Mouse (Mus musculus): ENCODE data around the gene Tmem30c. TPM values are rescaled to one million over a fixed set of nuclear protein-coding genes. Genes with fewer than 3 reads are reported as not detected.

The Tmem30c gene
- polyA plus RNA-seq, 1 experiment from 2014 or later: not detected

GRCm38 (mm10) chr16:57317127-57317526 is 24.5 kb upstream of the Tmem30c start:
- no peak overlapping the region for H3K27ac ChIP-seq
- no peak for ATAC-seq
- H3K9ac ChIP-seq: no peak overlapping the region
- WGBS (ENCODE audit: insufficient replicate concordance): 40% methylated on average over 4 of the region's 4 CpGs
- H3K9me3 ChIP-seq (replicated peaks): no peaks in the 10 kb centered on the region
- no peak overlapping the region for H3K4me2 ChIP-seq
- H3K4me1 ChIP-seq: no peaks in the 10 kb centered on the region
- no peak overlapping the region for H3K4me3 ChIP-seq
- H3K36me3 ChIP-seq: no peaks in the 10 kb centered on the region
- H3K27me3 ChIP-seq (replicated peaks): no peaks in the 10 kb centered on the region

DNA sequence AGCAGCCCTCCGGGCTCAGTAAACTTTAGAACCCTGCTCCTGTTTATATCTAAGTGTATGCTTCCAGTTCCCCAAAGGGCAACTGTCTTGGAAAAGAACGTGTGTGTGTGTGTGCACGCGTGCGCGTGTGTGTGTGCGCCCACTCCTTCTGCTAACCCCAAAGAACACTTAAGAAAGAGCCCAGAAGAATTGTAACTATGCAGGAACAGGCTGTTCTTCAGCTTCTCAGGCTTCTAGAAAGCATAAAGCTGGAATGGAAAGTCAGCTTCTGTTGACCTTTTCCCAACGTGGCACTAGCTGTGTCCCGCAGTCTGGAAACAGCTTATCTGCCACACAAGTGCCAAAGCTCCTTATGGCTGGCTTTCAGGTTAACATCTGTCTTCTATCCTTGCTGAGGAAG is 22.4 kb upstream of the Tmem30c start:
- no peak overlapping the region for H3K27ac ChIP-seq
- H3K9ac ChIP-seq: no peak overlapping the region
- H3K4me1 ChIP-seq: no peaks in the 10 kb centered on the region
- no peaks in the 10 kb centered on the region for H3K9me3 ChIP-seq (replicated peaks)
- no peak overlapping the region for H3K4me2 ChIP-seq
- no peaks in the 10 kb centered on the region for H3K27me3 ChIP-seq (replicated peaks)
- H3K36me3 ChIP-seq: peaks cover 3% of the 10 kb centered on the region; the same call in 1 of the 2 replicates
- 84% methylated on average over 9 of the region's 9 CpGs for WGBS (ENCODE audit: insufficient replicate concordance)
- no peak for ATAC-seq
- H3K4me3 ChIP-seq: no peak overlapping the region

DNA sequence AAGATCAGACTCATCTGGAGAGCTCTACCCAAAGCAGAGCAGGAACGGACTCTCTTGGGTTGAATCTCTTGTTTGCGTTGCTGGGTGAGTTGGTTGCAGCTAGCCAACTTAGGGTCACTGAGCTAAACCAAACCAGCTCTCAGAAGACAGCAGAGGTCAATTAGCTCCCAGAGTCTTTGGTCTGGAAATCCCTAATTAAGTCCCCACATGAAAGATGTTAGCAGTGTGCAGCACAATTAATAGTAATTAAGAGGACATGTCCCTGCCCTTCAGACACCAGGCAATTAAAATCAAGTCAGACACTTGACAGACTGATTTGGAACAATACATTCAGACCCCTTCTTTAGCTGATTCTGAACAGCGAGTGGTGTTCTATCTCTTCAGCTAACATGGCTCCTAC is 21.6 kb upstream of the Tmem30c start:
- no peak overlapping the region for H3K4me3 ChIP-seq
- H3K27me3 ChIP-seq (replicated peaks): no peaks in the 10 kb centered on the region
- H3K9me3 ChIP-seq (replicated peaks): no peaks in the 10 kb centered on the region
- no peak overlapping the region for H3K27ac ChIP-seq
- no peak overlapping the region for H3K4me2 ChIP-seq
- H3K9ac ChIP-seq: no peak overlapping the region
- 75% methylated on average over 3 of the region's 3 CpGs for WGBS (ENCODE audit: insufficient replicate concordance)
- H3K4me1 ChIP-seq: no peaks in the 10 kb centered on the region
- peaks cover 3% of the 10 kb centered on the region; the same call in 1 of the 2 replicates for H3K36me3 ChIP-seq
- no peak for ATAC-seq

- H3K27me3 ChIP-seq (replicated peaks): no peaks in the 10 kb centered on the region
- ATAC-seq: no peak
- peaks cover 3% of the 10 kb centered on the region; the same call in 1 of the 2 replicates for H3K36me3 ChIP-seq
- no peaks in the 10 kb centered on the region for H3K4me1 ChIP-seq
- H3K27ac ChIP-seq: no peak overlapping the region
- H3K4me2 ChIP-seq: no peak overlapping the region
- H3K9ac ChIP-seq: no peak overlapping the region
- no peaks in the 10 kb centered on the region for H3K9me3 ChIP-seq (replicated peaks)
- WGBS (ENCODE audit: insufficient replicate concordance): 75% methylated on average over 3 of the region's 3 CpGs
- H3K4me3 ChIP-seq: no peak overlapping the region
Measured at GRCm38 (mm10) chr16:57313487-57313886, 20.8 kb upstream of the Tmem30c start.

- Histone ChIP-seq H3K27me3 (replicated peaks) (no peaks in the 10 kb centered on the region), H3K36me3 (peaks cover 3% of the 10 kb centered on the region; the same call in 1 of the 2 replicates), H3K27ac (no peak overlapping the region), H3K9ac (no peak overlapping the region), H3K9me3 (replicated peaks) (no peaks in the 10 kb centered on the region), H3K4me1 (no peaks in the 10 kb centered on the region), H3K4me2 (no peak overlapping the region), H3K4me3 (no peak overlapping the region)
- WGBS (ENCODE audit: insufficient replicate concordance): 59% methylated on average over 2 of the region's 2 CpGs
- no peak for ATAC-seq
Measured at GRCm38 (mm10) chr16:57312130-57312529, 19.5 kb upstream of the Tmem30c start.

- 71% methylated on average over 6 of the region's 6 CpGs for WGBS (ENCODE audit: insufficient replicate concordance)
- ATAC-seq: no peak
Measured at GRCm38 (mm10) chr16:57305463-57305862, 12.8 kb upstream of the Tmem30c start.

GRCm38 (mm10) chr16:57303716-57304115 is 11.1 kb upstream of the Tmem30c start:
- 69% methylated on average over 19 of the region's 19 CpGs for WGBS (ENCODE audit: insufficient replicate concordance)
- H3K4me2 ChIP-seq: no peak overlapping the region
- ATAC-seq: no peak

More at GRCm38 (mm10) chr16:57305463-57305862, 12.8 kb upstream of the Tmem30c start:
- H3K4me3 ChIP-seq: no peak overlapping the region
- no peak overlapping the region for H3K4me2 ChIP-seq
- no peak overlapping the region for H3K9ac ChIP-seq
- H3K27ac ChIP-seq: no peak overlapping the region
- H3K27me3 ChIP-seq (replicated peaks): no peaks in the 10 kb centered on the region
- H3K36me3 ChIP-seq: no peaks in the 10 kb centered on the region
- no peaks in the 10 kb centered on the region for H3K9me3 ChIP-seq (replicated peaks)
- H3K4me1 ChIP-seq: no peaks in the 10 kb centered on the region

GRCm38 (mm10) chr16:57302792-57303698 is 10.4 kb upstream of the Tmem30c start:
- ATAC-seq: no peak
- H3K27me3 ChIP-seq (replicated peaks): no peaks in the 10 kb centered on the region
- no peaks in the 10 kb centered on the region for H3K9me3 ChIP-seq (replicated peaks)
- no peak overlapping the region for H3K4me2 ChIP-seq
- H3K27ac ChIP-seq: no peak overlapping the region
- no peak overlapping the region for H3K9ac ChIP-seq
- H3K4me3 ChIP-seq: no peak overlapping the region
- WGBS (ENCODE audit: insufficient replicate concordance): 82% methylated on average over 25 of the region's 25 CpGs
- no peaks in the 10 kb centered on the region for H3K36me3 ChIP-seq
- H3K4me1 ChIP-seq: no peaks in the 10 kb centered on the region

More at GRCm38 (mm10) chr16:57303716-57304115, 11.1 kb upstream of the Tmem30c start:
- H3K4me3 ChIP-seq: no peak overlapping the region
- H3K27me3 ChIP-seq (replicated peaks): no peaks in the 10 kb centered on the region
- H3K9me3 ChIP-seq (replicated peaks): no peaks in the 10 kb centered on the region
- H3K27ac ChIP-seq: no peak overlapping the region
- no peak overlapping the region for H3K9ac ChIP-seq
- H3K36me3 ChIP-seq: no peaks in the 10 kb centered on the region
- no peaks in the 10 kb centered on the region for H3K4me1 ChIP-seq

- H3K4me2 ChIP-seq: no peak overlapping the region
- H3K27ac ChIP-seq: no peak overlapping the region
- no peak overlapping the region for H3K9ac ChIP-seq
- 42% methylated on average over 9 of the region's 9 CpGs for WGBS (ENCODE audit: insufficient replicate concordance)
- H3K4me3 ChIP-seq: no peak overlapping the region
- no peaks in the 10 kb centered on the region for H3K36me3 ChIP-seq
- no peaks in the 10 kb centered on the region for H3K4me1 ChIP-seq
- no peak for ATAC-seq
- H3K9me3 ChIP-seq (replicated peaks): no peaks in the 10 kb centered on the region
- no peaks in the 10 kb centered on the region for H3K27me3 ChIP-seq (replicated peaks)
Measured at GRCm38 (mm10) chr16:57301512-57302115, 8.9 kb upstream of the Tmem30c start.

DNA sequence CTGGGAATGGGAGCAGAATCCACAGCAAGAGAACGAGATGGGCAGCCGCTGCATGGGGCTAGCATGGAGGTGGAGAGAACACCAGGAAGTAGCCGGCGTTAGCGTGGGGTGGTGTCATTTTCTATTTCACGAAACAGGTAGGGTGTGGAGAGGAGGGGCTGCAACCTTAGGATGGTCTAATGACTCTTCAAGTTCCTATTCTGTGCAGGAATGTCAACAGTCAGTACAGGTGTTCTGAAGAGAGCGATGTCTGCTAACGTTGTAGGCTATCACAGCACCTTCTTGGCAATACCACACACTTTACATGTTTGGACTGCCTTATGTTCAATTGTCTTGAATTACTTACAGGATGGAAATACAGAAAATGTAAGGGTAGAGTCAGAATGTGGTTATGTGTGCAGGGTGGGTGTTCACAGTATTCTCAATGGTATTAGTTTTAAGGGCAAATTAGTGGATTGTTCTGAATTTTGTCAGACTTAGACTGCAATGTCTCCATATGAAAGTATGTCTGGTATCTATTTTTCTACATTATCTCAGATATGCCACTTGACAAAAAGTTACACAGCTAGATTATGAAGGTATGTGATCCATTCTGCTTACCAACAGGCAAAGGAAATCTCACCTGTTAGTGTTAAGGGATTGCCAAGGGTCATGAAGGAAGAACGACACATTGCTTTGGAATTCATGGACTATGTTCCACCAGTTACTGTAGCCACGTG is 2.7 kb upstream of the Tmem30c start:
- H3K4me1 ChIP-seq: no peaks in the 10 kb centered on the region
- 67% methylated on average over 10 of the region's 10 CpGs for WGBS (ENCODE audit: insufficient replicate concordance)
- H3K27ac ChIP-seq: no peak overlapping the region
- H3K4me2 ChIP-seq: no peak overlapping the region
- H3K4me3 ChIP-seq: no peak overlapping the region
- no peaks in the 10 kb centered on the region for H3K9me3 ChIP-seq (replicated peaks)
- no peaks in the 10 kb centered on the region for H3K36me3 ChIP-seq
- no peak overlapping the region for H3K9ac ChIP-seq
- no peak for ATAC-seq
- H3K27me3 ChIP-seq (replicated peaks): no peaks in the 10 kb centered on the region

DNA sequence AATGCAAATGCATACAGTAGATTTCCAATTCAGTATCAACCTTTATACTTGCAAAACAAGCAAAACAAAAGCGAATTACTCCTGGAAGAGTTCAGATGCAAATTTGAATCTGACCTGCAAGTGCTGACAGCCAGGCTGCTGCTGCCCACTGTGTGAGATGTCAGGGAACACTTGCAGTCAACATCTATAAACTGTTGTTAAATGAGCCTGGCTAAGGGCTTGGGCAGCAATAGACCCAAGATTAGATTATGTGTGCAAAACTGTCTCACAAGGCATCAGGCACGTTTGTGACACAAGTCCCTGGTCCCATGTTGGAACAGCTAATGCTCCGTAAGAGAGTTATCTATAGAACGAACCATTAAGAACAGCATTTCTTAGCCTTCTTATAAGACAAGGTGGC is 369 bp downstream of the Tmem30c start:
- Histone ChIP-seq H3K9ac (no peak overlapping the region), H3K27me3 (replicated peaks) (no peaks in the 10 kb centered on the region), H3K4me1 (no peaks in the 10 kb centered on the region), H3K4me2 (no peak overlapping the region), H3K4me3 (no peak overlapping the region), H3K36me3 (no peaks in the 10 kb centered on the region), H3K27ac (no peak overlapping the region), H3K9me3 (replicated peaks) (no peaks in the 10 kb centered on the region)
- 60% methylated on average over 4 of the region's 4 CpGs for WGBS (ENCODE audit: insufficient replicate concordance)
- no peak for ATAC-seq

DNA sequence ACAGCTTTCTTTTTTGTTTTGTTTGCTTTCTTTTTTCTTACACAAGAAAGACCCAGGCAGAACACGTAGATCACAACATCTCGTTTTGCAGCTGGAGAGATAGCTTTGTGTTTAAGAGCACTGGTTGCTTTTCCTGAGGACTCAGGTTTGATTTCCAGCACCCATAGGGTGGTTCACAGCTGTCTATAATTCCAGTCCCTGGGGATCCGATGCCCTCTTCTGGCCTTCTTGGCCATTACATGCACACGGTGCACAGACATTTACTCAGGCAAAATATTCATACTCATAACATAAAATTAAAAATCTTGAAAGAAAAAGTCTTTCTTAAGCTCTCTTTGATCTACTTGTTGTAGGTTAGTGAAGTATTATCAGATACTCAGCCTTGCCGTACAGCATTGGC is 969 bp downstream of the Tmem30c start:
- no peak overlapping the region for H3K9ac ChIP-seq
- no peak overlapping the region for H3K4me3 ChIP-seq
- no peak for ATAC-seq
- no peaks in the 10 kb centered on the region for H3K9me3 ChIP-seq (replicated peaks)
- H3K36me3 ChIP-seq: no peaks in the 10 kb centered on the region
- WGBS (ENCODE audit: insufficient replicate concordance): 79% methylated on average over 5 of the region's 5 CpGs
- no peaks in the 10 kb centered on the region for H3K4me1 ChIP-seq
- no peak overlapping the region for H3K27ac ChIP-seq
- H3K4me2 ChIP-seq: no peak overlapping the region
- H3K27me3 ChIP-seq (replicated peaks): no peaks in the 10 kb centered on the region

Measured in liver, embryonic 12.5 days (tissue).